Mouse (Mus musculus): ENCODE data around the gene Sox1. TPM values are rescaled to one million over a fixed set of nuclear protein-coding genes. Genes with fewer than 3 reads are reported as not detected.

Gene Sox1
- total RNA-seq, 2 experiments from 2014 or later, result not detected

- intact Hi-C loops (cut with DNase I), result no loop called here
- DNase-seq (ENCODE audit: low spot score), result no peak
Measured at GRCm38 (mm10) chr8:12409976-12410375, 14.9 kb downstream of the Sox1 start.

- intact Hi-C loops (cut with DNase I), result no loop called here
- no peak for DNase-seq (ENCODE audit: low spot score)
Measured at GRCm38 (mm10) chr8:12417056-12417455, 22.0 kb downstream of the Sox1 start.

- intact Hi-C loops (cut with DNase I), result no loop called here
- no peak for DNase-seq (ENCODE audit: low spot score)
Measured at GRCm38 (mm10) chr8:12420537-12420936, 25.4 kb downstream of the Sox1 start.

- intact Hi-C loops (cut with DNase I), result no loop called here
- DNase-seq (ENCODE audit: low spot score), result no peak
Measured at GRCm38 (mm10) chr8:12425906-12426305, 30.8 kb downstream of the Sox1 start.

GRCm38 (mm10) chr8:12427346-12427745 lies 32.3 kb downstream of the Sox1 start:
- DNase-seq (ENCODE audit: low spot score), result no peak
- intact Hi-C loops (cut with DNase I), result no loop called here

GRCm38 (mm10) chr8:12427886-12428799 lies 33.0 kb downstream of the Sox1 start:
- intact Hi-C loops (cut with DNase I), result no loop called here
- no peak for DNase-seq (ENCODE audit: low spot score)

GRCm38 (mm10) chr8:12428931-12429330 lies 33.8 kb downstream of the Sox1 start:
- intact Hi-C loops (cut with DNase I), result no loop called here
- DNase-seq (ENCODE audit: low spot score), result no peak

- DNase-seq (ENCODE audit: low spot score), result no peak
- intact Hi-C loops (cut with DNase I), result no loop called here
Measured at GRCm38 (mm10) chr8:12429601-12430172, 34.6 kb downstream of the Sox1 start.

- DNase-seq (ENCODE audit: low spot score), result no peak
- intact Hi-C loops (cut with DNase I), result no loop called here
Measured at GRCm38 (mm10) chr8:12430173-12430899, 35.2 kb downstream of the Sox1 start.

- intact Hi-C loops (cut with DNase I), result no loop called here
- DNase-seq (ENCODE audit: low spot score), result no peak
Measured at GRCm38 (mm10) chr8:12430900-12431737, 36.0 kb downstream of the Sox1 start.

GRCm38 (mm10) chr8:12431738-12432055 lies 36.6 kb downstream of the Sox1 start:
- intact Hi-C loops (cut with DNase I), result no loop called here
- DNase-seq (ENCODE audit: low spot score), result no peak

- intact Hi-C loops (cut with DNase I), result no loop called here
- no peak for DNase-seq (ENCODE audit: low spot score)
Measured at GRCm38 (mm10) chr8:12432546-12432945, 37.5 kb downstream of the Sox1 start.

GRCm38 (mm10) chr8:12434771-12435170 lies 39.7 kb downstream of the Sox1 start:
- no peak for DNase-seq (ENCODE audit: low spot score)
- intact Hi-C loops (cut with DNase I), result no loop called here

- intact Hi-C loops (cut with DNase I), result no loop called here
- DNase-seq (ENCODE audit: low spot score), result no peak
Measured at GRCm38 (mm10) chr8:12438021-12438420, 42.9 kb downstream of the Sox1 start.

- no peak for DNase-seq (ENCODE audit: low spot score)
- intact Hi-C loops (cut with DNase I), result no loop called here
Measured at GRCm38 (mm10) chr8:12439044-12439443, 43.9 kb downstream of the Sox1 start.

GRCm38 (mm10) chr8:12439846-12440245 lies 44.8 kb downstream of the Sox1 start:
- DNase-seq (ENCODE audit: low spot score), result no peak
- intact Hi-C loops (cut with DNase I), result no loop called here

- DNase-seq (ENCODE audit: low spot score), result no peak
- intact Hi-C loops (cut with DNase I), result no loop called here
Measured at GRCm38 (mm10) chr8:12440997-12441396, 45.9 kb downstream of the Sox1 start.

GRCm38 (mm10) chr8:12445258-12445657 lies 50.2 kb downstream of the Sox1 start:
- intact Hi-C loops (cut with DNase I), result no loop called here
- no peak for DNase-seq (ENCODE audit: low spot score)

GRCm38 (mm10) chr8:12445926-12446680 lies 51.0 kb downstream of the Sox1 start:
- intact Hi-C loops (cut with DNase I), result no loop called here

More at GRCm38 (mm10) chr8:12445926-12446680, 51.0 kb downstream of the Sox1 start:
- no peak for DNase-seq (ENCODE audit: low spot score)

Data from heart, postnatal 25 days (tissue).